Comparison of ENCODE assay signal across 20 mouse cellular contexts in genomic region chr5:30590231-30590630, GRCm38 (mm10). TPM values are rescaled to one million over a fixed set of nuclear protein-coding genes. Genes with fewer than 3 reads are reported as not detected.
DNase-seq lines count a peak whose midpoint lies in the region; ATAC-seq and TF ChIP-seq lines count a peak whose summit lies in the region.
"Had no signal": no experiment of that assay in that cellular context is flagged by ENCODE, and none has a peak within 500 bp of the region (broad histone marks: within the 10 kb centered on the region; RNA-seq: fewer than 3 reads in every experiment).

No protein-coding gene starts in this region.

- peaks cover 68% of the 10 kb centered on the region for H3K4me1 ChIP-seq in heart, embryonic 16.5 days (ENCODE audit: control insufficient read depth, insufficient read depth, low read length)
- H3K4me1 ChIP-seq in lung, postnatal 0 days (ENCODE audit: insufficient read depth, low read depth, low read length), result peaks cover 13% of the 10 kb centered on the region
- H3K4me1 ChIP-seq in stomach, embryonic 16.5 days (ENCODE audit: control insufficient read depth, insufficient read depth, low read length), result peaks cover 33% of the 10 kb centered on the region

- TF ChIP-seq CTCF in lung, postnatal 0 days (IDR thresholded peaks at IDR 0.05), result no peak

- H3K9ac ChIP-seq in heart, embryonic 16.5 days (ENCODE audit: low read length), result no peak overlapping the region
- H3K9ac ChIP-seq in lung, postnatal 0 days (replicated peaks; ENCODE audit: low read depth), result no peak overlapping the region
- no peak overlapping the region for H3K9ac ChIP-seq in stomach, embryonic 16.5 days (ENCODE audit: low read length)
- H3K9ac ChIP-seq: kidney, embryonic 15.5 days; liver, embryonic 12.5 days; midbrain, embryonic 12.5 days had no signal

- ATAC-seq in heart, embryonic 16.5 days (replicated peaks; ENCODE audit: extremely low read depth, insufficient read depth, low FRiP score), result no peak
- no peak for ATAC-seq in lung, postnatal 0 days
- no peak for ATAC-seq in stomach, embryonic 16.5 days (ENCODE audit: insufficient read depth, low FRiP score)
- ATAC-seq in monocyte, adult 5-6 weeks (replicated peaks; ENCODE audit: insufficient number of reproducible peaks, low FRiP score, low TSS enrichment, poor library complexity, severe bottlenecking), result no peak
- ATAC-seq: forebrain, embryonic 14.5 days; liver, embryonic 12.5 days; Patski had no signal

- no peak overlapping the region for H3K27ac ChIP-seq in heart, embryonic 16.5 days (ENCODE audit: low read length)
- no peak overlapping the region for H3K27ac ChIP-seq in lung, postnatal 0 days (ENCODE audit: low read length)
- H3K27ac ChIP-seq in stomach, embryonic 16.5 days (ENCODE audit: low read length), result no peak overlapping the region
- H3K27ac ChIP-seq: kidney, embryonic 15.5 days; limb, embryonic 10.5 days; liver, embryonic 12.5 days; macrophage; midbrain, embryonic 12.5 days had no signal

- TF ChIP-seq EP300 in lung, postnatal 0 days (IDR thresholded peaks at IDR 0.05), result no peak

- WGBS in heart, embryonic 16.5 days, result 77% methylated on average over 5 of the region's 5 CpGs
- WGBS in lung, postnatal 0 days, result 50% methylated on average over 5 of the region's 5 CpGs
- WGBS in stomach, embryonic 16.5 days, result 57% methylated on average over 5 of the region's 5 CpGs

- peaks cover 15% of the 10 kb centered on the region for H3K27me3 ChIP-seq in heart, embryonic 16.5 days (ENCODE audit: control insufficient read depth, insufficient read depth, low read length)
- H3K27me3 ChIP-seq in lung, postnatal 0 days (replicated peaks; ENCODE audit: insufficient read depth, low read length), result peaks cover 11% of the 10 kb centered on the region
- H3K27me3 ChIP-seq in stomach, embryonic 16.5 days (ENCODE audit: control insufficient read depth, insufficient read depth, low read length), result peaks cover 20% of the 10 kb centered on the region

- peak; percentile 59 for DNase-seq in cerebellum, adult 9-11 months
- no peak for DNase-seq in cerebellum, postnatal 36 days
- no peak for DNase-seq in heart, adult 8-10 months (ENCODE audit: low spot score)
- no peak for DNase-seq in lung, postnatal 0 days (ENCODE audit: low spot score)
- DNase-seq in lung, postnatal 36 days, result no peak
- DNase-seq: B cell, adult 2 months; layer of hippocampus, postnatal 36 days; right cerebral cortex, postnatal 14 days; thymus, adult 18-20 months had no signal

- H3K36me3 ChIP-seq in heart, embryonic 16.5 days (ENCODE audit: control insufficient read depth, insufficient read depth), result no peaks in the 10 kb centered on the region
- H3K36me3 ChIP-seq in lung, postnatal 0 days (ENCODE audit: insufficient read depth, low read length), result no peaks in the 10 kb centered on the region
- no peaks in the 10 kb centered on the region for H3K36me3 ChIP-seq in stomach, embryonic 16.5 days (ENCODE audit: control insufficient read depth, insufficient read depth, low read length)
- H3K36me3 ChIP-seq: kidney, embryonic 15.5 days; limb, embryonic 10.5 days; liver, embryonic 12.5 days; midbrain, embryonic 12.5 days had no signal

- H3K9me3 ChIP-seq in heart, embryonic 16.5 days (replicated peaks; ENCODE audit: control insufficient read depth, low read length), result no peaks in the 10 kb centered on the region
- no peaks in the 10 kb centered on the region for H3K9me3 ChIP-seq in lung, postnatal 0 days (ENCODE audit: low read length)
- no peaks in the 10 kb centered on the region for H3K9me3 ChIP-seq in stomach, embryonic 16.5 days (replicated peaks; ENCODE audit: control insufficient read depth, low read length)
- H3K9me3 ChIP-seq: kidney, embryonic 15.5 days; limb, embryonic 10.5 days; liver, embryonic 12.5 days; midbrain, embryonic 12.5 days had no signal

- peak overlapping the region; percentile 74; the same call in 1 of the 2 replicates for H3K4me2 ChIP-seq in heart, embryonic 16.5 days (ENCODE audit: low read depth, low read length)
- peak overlapping the region; percentile 68 for H3K4me2 ChIP-seq in lung, postnatal 0 days (replicated peaks; ENCODE audit: low read depth, low read length)
- peak overlapping the region; percentile 6; the same call in 1 of the 2 replicates for H3K4me2 ChIP-seq in stomach, embryonic 16.5 days (ENCODE audit: low read depth, low read length)
- H3K4me2 ChIP-seq: kidney, embryonic 15.5 days; liver, embryonic 12.5 days; midbrain, embryonic 12.5 days had no signal

- no peak overlapping the region for H3K4me3 ChIP-seq in heart, embryonic 16.5 days (ENCODE audit: low read length)
- H3K4me3 ChIP-seq in lung, postnatal 0 days (ENCODE audit: low read depth, low read length), result no peak overlapping the region
- H3K4me3 ChIP-seq in stomach, embryonic 16.5 days (replicated peaks; ENCODE audit: low read length), result no peak overlapping the region
- H3K4me3 ChIP-seq: limb, embryonic 10.5 days; liver, embryonic 12.5 days; midbrain, embryonic 12.5 days had no signal

RNA-seq across cellular contexts. Expression of gene Kcnk3, which starts 2.3 kb away (rescaled TPM):
- polyA plus RNA-seq in heart, embryonic 16.5 days (2015; fragmentation: Nextera tagmentation; extraction: Ambion mirVana), result 15.3 and 19.2 TPM in 2 replicates
- total RNA-seq in heart, adult 8-10 months (2022), result 100 to 1,000 TPM; 268 to 282 (median 276) TPM
- 28.6 and 35.7 TPM in 2 replicates for polyA plus RNA-seq in lung, postnatal 0 days (2015; fragmentation: Nextera tagmentation; extraction: Ambion mirVana)
- 6.6 and 7.0 TPM in 2 replicates for polyA plus RNA-seq in stomach, embryonic 16.5 days (2015; fragmentation: Nextera tagmentation; extraction: Ambion mirVana)
- 0.10 TPM in 1 of 3 replicates, not detected in the others for total RNA-seq in monocyte, adult 5-6 weeks (2017)
- total RNA-seq: granulocyte monocyte progenitor cell, adult 5-6 weeks had no signal
- polyA plus RNA-seq: macrophage, Patski had no signal

RNA-seq across cellular contexts. Expression of gene Cib4, which starts 44.6 kb away (rescaled TPM):
- polyA plus RNA-seq in heart, embryonic 16.5 days (2015; fragmentation: Nextera tagmentation; extraction: Ambion mirVana), result not detected in 2 replicates
- total RNA-seq in heart, adult 8-10 months (2022), result not detected
- polyA plus RNA-seq in lung, postnatal 0 days (2015; fragmentation: Nextera tagmentation; extraction: Ambion mirVana), result 0.26 TPM in 1 of 2 replicates, not detected in the other
- polyA plus RNA-seq in stomach, embryonic 16.5 days (2015; fragmentation: Nextera tagmentation; extraction: Ambion mirVana), result not detected in 2 replicates
- 1.4 TPM in 1 of 3 replicates, not detected in the others for total RNA-seq in monocyte, adult 5-6 weeks (2017)
- total RNA-seq: granulocyte monocyte progenitor cell, adult 5-6 weeks; layer of hippocampus, postnatal 36 days had no signal
- polyA plus RNA-seq: forebrain, embryonic 14.5 days; kidney, embryonic 15.5 days; limb, embryonic 10.5 days; liver, embryonic 12.5 days; macrophage; midbrain, embryonic 12.5 days; Patski had no signal

RNA-seq across cellular contexts. Expression of gene Slc35f6, which starts 57.5 kb away (rescaled TPM):
- polyA plus RNA-seq in heart, embryonic 16.5 days (2015; fragmentation: Nextera tagmentation; extraction: Ambion mirVana), result 25.6 and 25.7 TPM in 2 replicates
- 10 to 100 TPM; 48.3 to 60.9 (median 54.9) TPM for total RNA-seq in heart, adult 8-10 months (2022)
- 30.1 and 34.5 TPM in 2 replicates for polyA plus RNA-seq in lung, postnatal 0 days (2015; fragmentation: Nextera tagmentation; extraction: Ambion mirVana)
- 34.0 and 35.2 TPM in 2 replicates for polyA plus RNA-seq in stomach, embryonic 16.5 days (2015; fragmentation: Nextera tagmentation; extraction: Ambion mirVana)
- total RNA-seq in monocyte, adult 5-6 weeks (2017), result 22.1 to 43.5 TPM (median 25.4 TPM) in 3 replicates

Comparison
In these comparisons a context has a peak if more than half of its experiments do, and no peak if none do; other contexts are left out.
1. H3K4me2 ChIP-seq: peak in every context shown above with its lines; median percentile 74 in heart, embryonic 16.5 days; 68 in lung, postnatal 0 days; 6 in stomach, embryonic 16.5 days.